Mouse (Mus musculus) layer of hippocampus, adult 9-11 months (tissue): Measurements from ENCODE around the gene Rapsn.
"Not testable (repeated sequence)": the region's sequence is repeated elsewhere in the genome, so short reads cannot be mapped to it uniquely, and the experiment has no call there.

Source experiments
- DNase-seq: peaks from one replicate; pipeline ENCODE4 v3.0.0; 2022

Gene Rapsn

DNA sequence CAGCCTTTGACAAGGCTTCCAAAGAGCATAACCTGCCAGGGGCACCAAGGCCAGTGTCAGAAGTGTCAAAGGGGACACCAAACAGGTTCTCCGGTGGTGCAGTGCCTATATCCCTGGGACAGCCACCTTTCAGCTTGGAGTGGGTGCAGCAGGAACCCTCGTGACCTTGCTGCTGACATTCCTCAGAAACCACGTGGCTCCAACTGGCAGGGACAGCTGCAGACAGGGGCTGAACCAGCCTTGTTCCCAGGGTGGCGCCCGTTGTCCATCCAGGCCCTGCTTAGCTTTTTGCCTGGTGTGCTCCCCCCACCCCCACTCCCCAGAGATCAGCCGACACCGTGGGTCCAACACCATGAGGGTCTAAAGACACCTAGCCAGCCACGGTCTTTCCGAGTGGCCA is at the start of gene Rapsn:
Gene Rapsn (plus strand): TSS at position 236 of the 400 bp plus-strand sequence.
- DNase-seq = no peak

DNA sequence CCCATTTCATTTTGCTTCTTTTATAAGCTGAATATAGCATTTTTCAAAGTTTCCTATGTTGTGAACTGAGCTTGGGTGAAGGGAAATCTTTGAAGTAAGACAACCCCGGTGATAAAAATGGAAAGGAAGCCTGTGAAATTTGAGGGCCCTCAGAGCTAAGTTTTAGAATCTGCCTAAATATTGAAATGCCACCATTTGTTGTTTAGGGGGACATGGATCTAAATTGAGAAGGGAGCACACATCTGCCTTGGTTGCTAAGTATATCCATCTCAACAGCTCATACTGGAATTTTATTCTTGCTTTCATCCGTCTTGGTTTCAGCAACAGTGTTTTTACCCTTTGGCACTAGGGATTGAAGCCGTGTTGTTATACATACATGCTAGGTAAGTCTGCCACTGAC is 49.4 kb upstream of the Rapsn start:
- DNase-seq = no peak

DNA sequence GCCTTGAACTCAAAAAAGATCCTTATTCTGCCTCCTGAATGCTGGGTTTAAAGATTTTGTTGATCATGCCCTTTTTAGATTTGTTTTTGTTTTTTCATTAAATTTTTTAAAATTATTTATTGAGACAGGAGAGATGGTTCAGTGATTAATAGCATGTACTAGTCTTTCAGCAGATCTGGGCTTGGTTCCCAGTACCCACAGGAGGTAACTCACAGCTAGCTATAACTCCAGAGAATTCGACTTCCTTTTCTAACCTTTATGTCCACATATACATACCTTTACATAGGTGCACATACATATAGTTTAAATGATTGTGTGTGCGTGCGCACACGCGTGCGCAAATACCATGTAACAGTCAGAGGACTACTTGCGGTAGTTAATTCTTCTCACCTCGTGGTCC is 26.9 kb upstream of the Rapsn start:
- DNase-seq = no peak

DNA sequence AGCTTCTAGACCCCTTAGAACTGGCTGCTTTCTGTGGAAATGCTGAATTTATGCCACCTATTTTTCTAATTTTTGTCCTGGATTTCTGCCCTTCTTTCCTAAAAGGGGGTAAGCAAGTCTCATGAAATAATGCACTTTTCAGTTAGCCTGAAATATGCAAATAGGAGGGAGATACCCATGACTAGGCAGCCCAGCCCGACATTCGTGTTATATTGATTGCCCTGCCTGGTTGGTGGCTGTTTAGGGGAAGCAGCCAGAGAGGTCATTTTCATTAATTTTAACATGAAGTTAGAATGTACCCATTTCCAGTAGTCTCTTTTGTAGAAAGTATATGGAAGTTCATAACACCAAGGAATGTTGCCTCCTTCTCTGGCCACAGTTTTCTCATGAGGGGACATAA is 21.5 kb upstream of the Rapsn start:
- no peak for DNase-seq

DNA sequence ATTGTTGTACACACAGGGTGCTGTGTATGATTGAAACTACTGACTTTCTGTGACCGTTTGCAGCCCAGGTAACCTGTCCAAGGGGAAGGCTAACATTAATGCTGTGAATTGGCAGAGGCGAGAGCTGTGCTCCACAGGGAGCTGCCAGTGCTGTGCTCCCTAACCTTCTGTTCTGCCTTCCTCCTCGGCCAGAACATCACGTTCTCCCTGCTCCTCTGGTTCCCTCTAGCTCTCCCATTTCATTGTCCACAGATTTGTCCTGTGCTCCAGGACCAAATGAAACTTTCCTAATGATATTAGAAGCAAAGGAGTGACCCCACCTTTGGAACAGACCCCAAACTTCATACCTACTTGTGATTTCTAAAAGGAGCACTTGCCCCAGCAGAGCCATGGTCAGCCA is 20.0 kb upstream of the Rapsn start:
- DNase-seq = no peak

DNA sequence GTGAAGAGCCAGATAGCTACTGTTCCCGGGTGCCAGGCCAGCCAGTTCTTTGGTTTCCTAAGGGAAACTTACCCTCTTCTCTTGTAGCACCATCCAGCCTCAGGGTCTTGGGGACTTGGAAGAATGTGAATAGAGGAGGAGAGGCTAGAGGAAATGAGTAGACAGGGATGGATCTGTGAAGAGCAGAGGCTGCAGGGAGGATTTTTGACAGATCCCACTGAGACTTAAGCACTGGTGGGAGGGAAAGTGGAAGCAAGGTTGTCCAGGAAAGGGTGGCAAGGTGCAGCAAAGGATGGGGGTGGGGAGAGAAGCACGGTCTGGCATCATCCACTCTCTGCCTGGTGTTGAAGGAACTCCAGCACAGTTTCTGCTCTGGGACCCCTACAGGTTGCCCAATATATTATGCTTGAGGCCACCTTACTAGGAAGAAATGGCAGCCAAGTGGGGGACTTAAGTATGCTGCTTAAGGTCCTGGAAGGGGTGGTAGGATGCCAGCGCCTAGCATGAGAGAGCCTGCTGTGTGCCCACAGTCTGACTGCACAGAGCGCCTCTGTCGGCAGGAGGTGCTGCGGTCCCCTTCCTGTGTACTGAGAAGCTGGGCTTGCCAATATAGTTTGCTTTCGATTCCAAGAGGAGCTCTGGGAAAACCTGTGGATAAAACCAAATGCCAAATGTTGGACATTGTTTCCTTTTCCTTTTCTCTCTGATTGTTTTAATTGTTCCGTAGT is 17.2 kb upstream of the Rapsn start:
- peak; percentile 33 for DNase-seq

DNA sequence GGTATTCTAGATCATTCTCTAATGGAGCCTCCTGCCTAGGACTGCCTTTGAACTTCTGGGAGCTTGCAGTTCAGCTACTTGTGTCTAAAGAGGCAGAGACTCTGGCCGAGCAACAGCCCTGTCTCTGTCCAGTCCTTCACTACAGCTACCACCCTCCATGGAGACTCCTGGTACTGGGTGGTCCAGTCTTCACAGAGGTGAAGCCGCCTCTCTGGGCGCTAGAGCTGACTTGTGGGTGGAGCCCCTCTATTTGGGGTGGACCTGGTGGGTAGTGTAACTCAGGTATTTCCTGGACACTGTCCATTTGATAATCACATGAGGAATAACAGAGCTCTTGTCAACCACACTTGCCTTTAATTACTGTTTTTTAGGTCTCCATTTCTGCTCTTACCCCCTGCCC is 15.5 kb upstream of the Rapsn start:
- no peak for DNase-seq

DNA sequence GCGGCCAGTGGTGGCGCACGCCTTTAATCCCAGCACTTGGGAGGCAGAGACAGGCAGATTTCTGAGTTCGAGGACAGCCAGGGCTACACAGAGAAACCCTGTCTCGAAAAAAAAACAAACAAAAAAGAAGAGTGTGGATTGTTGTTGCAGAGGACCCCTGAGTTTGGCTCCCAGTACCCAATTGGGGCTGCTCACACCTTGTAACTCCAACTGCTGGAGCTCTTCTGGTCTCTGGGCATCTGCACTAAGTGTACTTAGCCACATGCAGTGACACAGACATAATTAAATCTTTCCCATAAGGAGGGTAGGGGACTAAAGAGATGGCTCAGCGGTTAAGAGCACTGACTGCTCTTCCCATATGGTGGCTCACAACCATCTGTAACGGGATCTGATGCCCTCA is 13.2 kb upstream of the Rapsn start:
- DNase-seq = not testable (repeated sequence)

DNA sequence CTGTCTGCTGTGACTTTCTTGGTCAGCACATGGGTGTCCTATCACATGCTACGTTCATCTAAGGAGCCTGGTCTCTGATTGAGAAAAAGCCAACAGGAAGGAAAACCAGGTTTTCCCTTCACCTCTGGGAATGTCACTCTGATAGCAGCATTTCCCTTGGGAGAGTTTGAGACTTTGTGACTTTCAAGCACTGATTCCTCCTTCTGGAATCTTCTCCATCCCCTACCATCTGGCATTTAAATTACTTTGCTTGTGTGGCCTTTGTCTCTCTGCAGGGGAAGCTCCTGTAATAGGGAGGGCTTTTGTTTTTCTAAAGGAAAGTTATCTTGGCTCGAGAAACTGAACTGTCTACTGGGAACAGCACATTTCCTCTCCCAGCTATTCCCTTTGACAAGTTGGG is 12.3 kb upstream of the Rapsn start:
- DNase-seq = no peak

DNA sequence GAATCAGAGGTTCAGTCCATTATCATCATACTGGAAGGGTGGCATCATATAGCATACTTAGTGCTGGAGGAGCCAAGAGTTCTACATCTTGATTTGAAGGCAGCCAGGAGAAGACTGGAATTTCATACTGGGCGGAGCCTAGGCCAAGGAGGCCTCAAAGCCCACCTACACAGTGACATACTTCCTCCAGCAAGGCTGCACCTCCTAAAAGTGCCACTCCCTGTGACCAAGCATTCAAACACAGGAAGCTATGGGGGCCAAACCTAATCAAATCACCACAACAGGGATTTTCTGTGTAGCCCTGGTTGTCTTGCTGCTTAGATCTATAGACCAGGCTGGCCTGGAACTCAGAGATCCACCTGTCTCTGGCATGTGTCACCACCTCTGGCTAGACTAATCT is 11.5 kb upstream of the Rapsn start:
- no peak for DNase-seq

DNA sequence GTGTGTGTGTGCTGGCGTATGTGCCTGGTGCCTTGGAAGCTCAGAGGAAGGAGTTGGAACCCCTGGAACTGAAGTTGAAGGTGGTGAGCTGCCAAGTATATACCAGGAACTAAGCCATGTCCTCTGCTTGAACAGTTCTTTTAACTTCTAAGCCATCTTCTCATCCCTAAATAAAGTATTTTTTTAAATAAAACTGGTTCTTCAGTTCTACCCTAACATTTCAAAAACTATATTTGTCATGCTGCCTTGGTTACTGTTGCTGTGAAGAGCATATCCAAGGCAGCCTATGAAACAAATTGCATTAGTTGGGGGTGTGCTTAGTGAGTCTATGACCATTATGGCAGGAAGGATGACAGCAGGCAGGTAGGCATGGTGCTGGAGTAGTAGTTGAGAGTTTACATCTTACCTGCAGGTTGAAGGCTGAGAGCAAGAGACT is 10.3 kb upstream of the Rapsn start:
- DNase-seq = peak; percentile 60

DNA sequence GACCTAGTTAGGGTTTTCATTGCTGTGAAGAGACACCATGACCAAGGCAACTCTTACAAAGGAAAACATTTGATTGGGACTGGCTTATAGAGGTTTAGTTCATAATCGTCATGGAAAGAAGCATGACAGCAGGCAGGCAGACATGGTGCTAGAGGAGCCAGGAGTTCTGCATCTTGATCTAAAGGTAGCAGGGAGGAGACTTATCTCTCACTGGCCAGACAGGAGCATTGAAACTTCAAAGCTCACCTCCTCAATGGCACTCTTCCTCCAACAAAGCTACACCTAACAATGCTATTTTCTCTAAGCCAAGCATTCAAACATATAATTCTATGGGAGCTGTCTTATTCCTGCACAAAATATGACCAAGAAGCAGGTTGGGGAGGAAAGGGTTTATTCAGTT is 8.9 kb upstream of the Rapsn start:
- DNase-seq = no peak

DNA sequence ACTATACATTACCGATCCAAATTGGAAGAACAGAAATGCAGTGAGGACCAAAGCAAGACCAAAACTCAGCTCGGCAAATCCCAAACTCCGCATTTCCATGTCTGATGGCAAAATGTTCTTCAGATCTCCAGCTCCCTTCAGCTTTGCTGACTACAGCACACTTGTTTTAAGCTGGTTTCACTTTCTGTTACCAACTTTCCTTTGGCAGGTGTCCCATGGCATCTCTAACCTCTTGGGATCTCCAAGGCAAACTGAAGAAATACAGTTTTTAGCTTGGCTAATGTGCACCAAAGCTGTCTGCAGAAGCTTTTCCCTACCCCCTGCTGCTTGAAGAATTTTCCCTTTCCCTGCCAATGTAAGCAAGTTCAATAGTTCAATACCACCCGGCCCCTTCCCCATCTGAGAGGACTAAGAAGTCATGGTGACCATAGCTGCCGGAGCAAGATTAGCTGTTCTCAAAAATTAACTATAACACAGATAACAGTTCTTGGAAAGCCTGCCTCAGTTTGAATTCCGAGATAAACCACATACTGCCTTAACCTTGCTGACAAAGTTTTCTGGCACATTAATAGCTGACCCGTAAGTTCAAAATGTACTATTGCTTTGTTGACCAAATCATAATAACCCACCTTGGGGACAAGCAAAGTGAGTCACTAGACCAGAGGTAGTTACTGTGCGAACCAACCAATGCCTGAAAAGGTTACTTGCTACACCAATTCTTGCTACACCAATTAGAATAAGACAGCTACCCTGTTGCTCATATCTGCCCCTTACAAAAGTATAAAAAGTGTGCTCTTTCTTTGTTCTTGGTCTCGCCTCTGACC is 7.8 kb upstream of the Rapsn start:
- DNase-seq = no peak

DNA sequence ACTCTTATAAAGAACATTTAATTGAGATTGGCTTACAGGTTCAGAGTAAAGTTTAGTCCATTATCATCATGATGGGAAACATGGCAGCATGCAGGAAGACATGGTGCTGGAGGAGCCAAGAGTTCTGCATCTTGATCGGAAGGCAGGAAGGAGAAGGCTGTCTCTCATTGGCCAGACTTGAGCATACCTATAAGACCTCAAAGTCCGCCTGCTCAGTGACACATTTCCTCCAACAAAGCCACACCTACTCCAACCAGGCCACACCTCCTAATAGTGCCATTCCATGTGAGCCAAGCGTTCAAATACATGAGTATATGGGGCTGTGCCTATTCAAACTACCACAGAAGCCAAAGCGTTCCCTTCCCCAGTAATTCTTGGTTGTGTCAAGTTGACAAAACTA is 4.2 kb upstream of the Rapsn start:
- DNase-seq = no peak

DNA sequence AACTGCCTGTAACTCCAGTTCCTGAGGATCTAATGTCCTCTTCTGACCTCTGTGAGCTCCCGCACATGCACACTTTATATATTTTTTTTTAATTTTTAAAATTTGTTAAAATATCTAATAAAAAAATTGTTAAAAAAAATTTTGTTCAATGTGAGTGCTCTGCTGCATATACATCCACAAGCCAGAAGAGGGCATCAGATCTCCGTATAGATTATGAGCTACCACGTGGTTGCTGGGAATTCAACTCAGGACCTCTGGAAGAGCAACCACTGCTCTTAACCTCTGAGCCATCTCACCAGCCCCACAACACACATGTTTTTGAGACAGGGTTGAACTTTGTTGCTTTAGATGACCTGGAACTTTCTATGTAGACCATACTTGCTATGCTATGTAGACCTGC is 2.4 kb upstream of the Rapsn start:
- DNase-seq = no peak

DNA sequence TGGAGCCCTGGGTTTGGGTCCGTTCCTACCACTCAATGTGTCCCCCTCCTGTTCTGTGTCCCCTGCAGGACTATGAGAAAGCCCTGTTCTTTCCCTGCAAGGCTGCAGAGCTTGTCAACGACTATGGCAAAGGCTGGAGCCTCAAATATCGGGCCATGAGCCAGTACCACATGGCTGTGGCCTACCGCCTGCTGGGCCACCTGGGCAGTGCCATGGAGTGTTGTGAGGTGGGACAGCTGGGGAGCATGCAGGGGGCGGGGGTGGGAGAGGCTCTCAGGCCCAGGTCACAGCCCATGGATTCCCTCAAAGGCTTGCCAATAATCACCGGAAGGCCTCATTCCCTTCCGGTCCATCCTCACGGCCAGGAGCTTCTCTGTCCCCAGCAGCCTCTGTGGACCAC is 6.4 kb downstream of the Rapsn start:
- DNase-seq = no peak

DNA sequence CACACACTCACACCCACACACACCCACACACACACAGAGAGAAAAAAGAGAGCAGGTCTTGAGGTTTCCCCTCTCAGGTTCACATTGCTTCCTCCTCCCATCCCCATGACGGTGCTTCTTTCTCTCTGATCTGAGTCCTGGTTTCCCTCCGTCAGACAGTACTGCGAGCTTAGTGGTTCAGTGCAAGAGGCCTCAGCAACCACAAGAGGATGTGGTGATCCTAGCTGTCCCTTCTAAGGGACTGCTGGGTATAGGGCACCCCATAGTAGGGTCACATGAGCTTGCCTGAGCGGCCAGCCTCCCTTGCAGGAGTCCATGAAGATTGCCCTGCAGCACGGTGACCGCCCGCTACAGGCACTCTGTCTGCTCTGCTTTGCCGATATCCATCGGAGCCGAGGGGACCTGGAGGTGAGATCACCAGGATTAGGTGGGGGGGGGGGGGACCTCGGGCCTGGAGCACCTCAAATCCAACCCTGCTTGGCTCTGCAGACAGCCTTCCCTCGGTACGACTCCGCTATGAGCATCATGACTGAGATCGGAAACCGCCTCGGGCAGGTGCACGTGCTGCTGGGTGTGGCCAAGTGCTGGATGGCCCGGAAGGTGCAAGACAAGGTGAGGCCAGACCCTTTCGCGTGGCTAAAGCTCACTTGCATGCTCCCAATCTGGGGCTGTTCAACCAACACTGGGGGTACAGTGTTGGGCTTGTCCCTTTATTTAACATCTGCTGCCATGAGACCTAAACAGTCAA is 7.4 kb downstream of the Rapsn start:
- DNase-seq = no peak

DNA sequence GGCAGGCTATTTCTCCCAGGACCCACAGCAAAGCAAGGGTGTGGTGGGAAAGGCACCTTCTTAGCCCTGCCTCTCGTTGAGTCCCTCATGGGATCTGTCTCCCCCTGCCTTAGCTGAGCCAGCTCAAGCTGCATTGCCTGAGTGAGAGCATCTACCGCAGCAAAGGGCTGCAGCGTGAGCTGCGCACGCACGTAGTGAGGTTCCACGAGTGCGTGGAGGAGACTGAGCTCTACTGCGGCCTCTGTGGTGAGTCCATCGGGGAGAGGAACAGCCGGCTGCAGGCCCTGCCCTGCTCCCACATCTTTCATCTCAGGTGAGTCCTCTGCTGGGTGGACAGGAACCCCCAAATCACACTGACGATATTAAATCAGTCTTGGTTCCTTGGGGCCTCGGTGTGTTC is 9.3 kb downstream of the Rapsn start:
- no peak for DNase-seq

DNA sequence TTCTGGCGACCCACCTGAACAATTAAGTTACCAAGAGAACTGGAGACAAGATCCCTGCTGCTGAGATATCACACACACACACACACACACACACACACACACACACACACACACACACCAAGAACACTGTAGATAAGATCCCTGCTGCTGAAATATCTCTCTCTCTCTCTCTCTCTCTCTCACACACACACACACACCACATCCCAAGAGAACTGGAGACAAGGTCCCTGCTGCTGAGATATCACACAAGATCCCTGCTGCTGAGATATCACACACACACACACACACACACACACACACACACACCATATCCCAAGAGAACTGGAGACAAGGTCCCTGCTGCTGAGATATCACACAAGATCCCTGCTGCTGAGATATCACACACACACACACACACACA is 10.4 kb downstream of the Rapsn start:
- not testable (repeated sequence) for DNase-seq

DNA sequence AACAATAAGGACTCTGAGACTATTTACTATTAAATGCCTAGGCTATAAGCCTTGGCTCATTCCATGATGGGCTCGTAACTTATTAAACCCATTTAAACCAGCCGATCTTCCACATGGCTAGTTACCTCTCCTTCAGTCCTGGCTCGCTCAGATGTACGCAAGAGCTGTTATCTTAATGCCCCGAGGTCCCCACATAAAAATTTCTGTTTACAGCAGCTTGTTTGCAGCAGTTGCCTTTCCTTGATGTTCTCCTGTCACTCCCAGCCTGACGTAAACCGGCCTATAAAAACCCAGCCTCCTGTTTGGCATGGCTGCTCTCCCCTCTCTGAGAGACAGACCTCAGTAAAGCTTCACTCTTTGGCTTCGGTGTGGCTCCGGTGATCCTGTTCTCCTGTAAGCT is 11.9 kb downstream of the Rapsn start:
- no peak for DNase-seq

DNA sequence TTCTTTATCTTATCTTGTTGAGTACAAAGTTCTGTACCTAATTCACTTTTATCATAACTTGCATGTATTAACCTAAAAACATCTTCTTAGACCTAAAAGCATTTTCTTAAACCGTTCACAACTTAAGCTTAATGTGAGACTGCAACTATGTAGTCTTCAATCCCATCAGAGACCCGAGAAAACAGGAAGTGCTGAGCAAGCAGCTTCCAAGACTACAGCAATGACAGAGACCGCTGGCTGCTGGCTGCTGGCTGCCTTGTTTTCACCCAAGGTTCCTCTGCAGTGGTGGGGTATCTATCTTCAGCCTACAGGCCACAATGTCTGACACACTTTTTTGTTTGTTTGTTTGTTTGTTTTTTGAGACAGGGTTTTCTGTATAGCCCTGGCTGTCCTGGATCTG is 16.5 kb downstream of the Rapsn start:
- DNase-seq = no peak

DNA sequence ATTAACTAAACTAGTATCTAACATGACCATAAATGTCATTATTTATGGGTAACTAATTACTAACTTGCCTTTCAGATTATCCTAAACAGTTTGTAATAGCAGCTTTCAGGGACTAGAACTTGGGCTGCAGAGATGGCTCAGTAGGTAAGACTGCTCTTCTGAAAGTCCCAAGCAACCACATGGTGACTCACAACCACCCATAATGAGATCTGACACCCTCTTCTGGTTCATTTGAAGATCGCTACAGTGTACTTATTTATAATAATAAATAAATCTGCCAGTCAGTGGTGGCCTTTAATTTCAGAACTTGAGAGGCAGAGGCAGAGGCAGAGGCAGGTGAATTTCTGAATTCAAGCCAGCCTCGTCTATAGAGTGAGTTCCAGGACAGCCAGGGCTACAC is 17.3 kb downstream of the Rapsn start:
- DNase-seq = no peak

DNA sequence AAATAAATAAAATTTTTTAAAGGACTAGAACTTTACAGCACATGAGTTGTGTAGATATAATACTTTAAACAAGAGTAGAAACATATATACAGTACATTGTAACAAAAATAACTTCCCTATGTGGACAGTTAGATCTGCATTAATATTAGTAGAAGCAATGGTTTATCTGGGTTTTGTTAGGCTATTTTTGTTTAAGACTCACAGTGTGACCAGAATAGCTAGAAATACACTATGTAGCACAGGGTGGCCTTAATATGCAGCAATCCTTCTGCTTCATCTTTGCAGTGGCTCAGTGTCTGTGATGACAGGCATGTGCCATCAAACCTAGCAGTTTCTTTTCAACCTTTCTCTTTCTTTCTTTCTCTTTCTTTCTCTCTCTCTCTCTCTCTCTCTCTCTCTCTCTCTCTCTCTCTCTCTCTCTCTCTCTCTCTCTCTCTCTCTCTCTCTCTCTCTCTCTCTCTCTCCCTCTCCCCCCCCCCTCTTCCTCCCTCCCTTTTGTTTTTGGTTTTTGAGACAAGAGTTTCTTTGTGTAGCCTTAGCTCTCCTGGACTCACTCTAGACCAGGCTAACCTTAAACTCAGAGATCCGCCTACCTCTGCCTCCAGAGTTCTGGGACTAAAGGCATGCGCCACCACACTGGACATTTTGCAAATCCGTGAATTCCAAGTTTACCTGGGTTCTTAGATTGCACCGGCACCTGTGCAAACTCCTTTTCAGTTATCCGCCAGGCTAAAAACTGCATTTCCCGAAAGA is 17.9 kb downstream of the Rapsn start:
- DNase-seq = no peak
